In the genomic region with DNA sequence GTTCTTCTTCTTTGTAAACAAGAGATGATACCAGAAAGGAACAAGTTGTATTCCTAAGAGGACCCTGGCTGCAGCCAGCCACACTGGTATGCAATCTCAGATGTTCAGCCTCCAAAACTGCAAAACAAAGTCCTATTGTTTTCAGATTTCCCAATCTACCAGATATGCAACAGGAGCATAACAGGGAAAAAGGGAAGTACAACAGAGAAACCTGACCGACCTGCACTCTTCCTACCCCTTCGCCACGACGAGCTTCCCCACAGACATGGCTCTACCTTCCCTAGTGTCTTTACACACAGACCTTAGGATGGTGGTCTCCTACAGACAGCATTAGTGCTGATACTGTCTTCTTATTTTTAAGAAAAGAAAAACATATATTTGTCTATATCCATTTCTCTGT, we compare ENCODE assay signal across 18 mouse cellular contexts.
DNase-seq lines count a peak whose midpoint lies in the region; ATAC-seq and TF ChIP-seq lines count a peak whose summit lies in the region.
"Had no signal": no experiment of that assay in that cellular context is flagged by ENCODE, and none has a peak within 500 bp of the region (broad histone marks: within the 10 kb centered on the region; RNA-seq: fewer than 3 reads in every experiment).

No protein-coding gene starts in this region.

- H3K4me2 ChIP-seq in kidney, embryonic 14.5 days (replicated peaks; ENCODE audit: low read depth, low read length) = no peak overlapping the region
- no peak overlapping the region for H3K4me2 ChIP-seq in stomach, embryonic 15.5 days
- H3K4me2 ChIP-seq in stomach, postnatal 0 days (replicated peaks; ENCODE audit: low read depth) = no peak overlapping the region
- H3K4me2 ChIP-seq in intestine, embryonic 16.5 days (ENCODE audit: low read depth, low read length) = no peak overlapping the region
- H3K4me2 ChIP-seq: embryonic facial prominence, embryonic 15.5 days; midbrain, embryonic 12.5 days had no signal

- no peaks in the 10 kb centered on the region for H3K9me3 ChIP-seq in kidney, embryonic 14.5 days (ENCODE audit: control insufficient read depth, low read length)
- H3K9me3 ChIP-seq in stomach, embryonic 15.5 days = no peaks in the 10 kb centered on the region
- no peaks in the 10 kb centered on the region for H3K9me3 ChIP-seq in stomach, postnatal 0 days (ENCODE audit: control insufficient read depth, low read length)
- H3K9me3 ChIP-seq in intestine, embryonic 16.5 days (ENCODE audit: control insufficient read depth, low read length) = no peaks in the 10 kb centered on the region
- H3K9me3 ChIP-seq: embryonic facial prominence, embryonic 15.5 days; midbrain, embryonic 12.5 days had no signal

- H3K4me1 ChIP-seq in kidney, embryonic 14.5 days (ENCODE audit: control insufficient read depth, insufficient read depth, low read length) = peaks cover 58% of the 10 kb centered on the region
- peaks cover 15% of the 10 kb centered on the region for H3K4me1 ChIP-seq in stomach, embryonic 15.5 days
- no peaks in the 10 kb centered on the region for H3K4me1 ChIP-seq in stomach, postnatal 0 days (replicated peaks; ENCODE audit: control insufficient read depth, insufficient read depth)
- H3K4me1 ChIP-seq in intestine, embryonic 16.5 days (ENCODE audit: control insufficient read depth, insufficient read depth, low read length) = peaks cover 24% of the 10 kb centered on the region

- no peak for ATAC-seq in kidney, embryonic 14.5 days (ENCODE audit: low FRiP score, low TSS enrichment)
- ATAC-seq in stomach, embryonic 15.5 days (ENCODE audit: insufficient read depth, low FRiP score, low read depth) = no peak
- ATAC-seq in stomach, postnatal 0 days (ENCODE audit: low FRiP score, low TSS enrichment) = no peak
- ATAC-seq in intestine, embryonic 16.5 days = 0 out of 2 replicates have a peak, but pooled peaks have one; percentile 26
- ATAC-seq: forebrain, embryonic 16.5 days; hindbrain, embryonic 16.5 days had no signal

- H3K9ac ChIP-seq in kidney, embryonic 14.5 days (ENCODE audit: low read depth, low read length) = no peak overlapping the region
- no peak overlapping the region for H3K9ac ChIP-seq in stomach, embryonic 15.5 days
- no peak overlapping the region for H3K9ac ChIP-seq in stomach, postnatal 0 days (ENCODE audit: low read length)
- H3K9ac ChIP-seq in intestine, embryonic 16.5 days (ENCODE audit: low read depth, low read length) = no peak overlapping the region
- H3K9ac ChIP-seq: embryonic facial prominence, embryonic 15.5 days; liver, postnatal 0 days; midbrain, embryonic 12.5 days had no signal

- WGBS in kidney, embryonic 14.5 days = 79% methylated on average over 4 of the region's 4 CpGs
- 57% methylated on average over 4 of the region's 4 CpGs for WGBS in stomach, embryonic 15.5 days
- 61% methylated on average over 4 of the region's 4 CpGs for WGBS in stomach, postnatal 0 days
- WGBS in intestine, embryonic 16.5 days = 63% methylated on average over 4 of the region's 4 CpGs

- no peak overlapping the region for H3K4me3 ChIP-seq in kidney, embryonic 14.5 days (ENCODE audit: low read length)
- H3K4me3 ChIP-seq in stomach, embryonic 15.5 days (replicated peaks) = no peak overlapping the region
- H3K4me3 ChIP-seq in stomach, postnatal 0 days (ENCODE audit: low read depth, low read length) = no peak overlapping the region
- H3K4me3 ChIP-seq in intestine, embryonic 16.5 days (ENCODE audit: low read length) = no peak overlapping the region
- H3K4me3 ChIP-seq: embryonic facial prominence, embryonic 15.5 days; midbrain, embryonic 12.5 days had no signal

- no peak for TF ChIP-seq EP300 in stomach, postnatal 0 days (optimal IDR thresholded peaks at IDR 0.05)

- H3K27me3 ChIP-seq in kidney, embryonic 14.5 days (ENCODE audit: control insufficient read depth, insufficient read depth, low read length) = no peaks in the 10 kb centered on the region
- H3K27me3 ChIP-seq in stomach, embryonic 15.5 days (replicated peaks) = no peaks in the 10 kb centered on the region
- H3K27me3 ChIP-seq in stomach, postnatal 0 days (ENCODE audit: control insufficient read depth, insufficient read depth, low read length) = no peaks in the 10 kb centered on the region
- H3K27me3 ChIP-seq in intestine, embryonic 16.5 days (replicated peaks; ENCODE audit: control insufficient read depth, insufficient read depth, low read length) = no peaks in the 10 kb centered on the region
- H3K27me3 ChIP-seq: embryonic facial prominence, embryonic 15.5 days; midbrain, embryonic 12.5 days had no signal

- peak overlapping the region; percentile 94 for H3K27ac ChIP-seq in kidney, embryonic 14.5 days (ENCODE audit: low read depth, low read length)
- peak overlapping the region; percentile 60; the same call in 1 of the 2 replicates for H3K27ac ChIP-seq in stomach, embryonic 15.5 days
- no peak overlapping the region for H3K27ac ChIP-seq in stomach, postnatal 0 days (replicated peaks)
- H3K27ac ChIP-seq in intestine, embryonic 16.5 days (ENCODE audit: low read length) = peak overlapping the region; percentile 6
- H3K27ac ChIP-seq: embryonic facial prominence, embryonic 15.5 days had no signal

- H3K36me3 ChIP-seq in kidney, embryonic 14.5 days (ENCODE audit: control insufficient read depth, insufficient read depth, low read length) = no peaks in the 10 kb centered on the region
- H3K36me3 ChIP-seq in stomach, embryonic 15.5 days = no peaks in the 10 kb centered on the region
- H3K36me3 ChIP-seq in stomach, postnatal 0 days (ENCODE audit: control insufficient read depth, insufficient read depth, low read length) = no peaks in the 10 kb centered on the region
- H3K36me3 ChIP-seq in intestine, embryonic 16.5 days (ENCODE audit: control insufficient read depth, insufficient read depth, low read length) = no peaks in the 10 kb centered on the region
- H3K36me3 ChIP-seq: embryonic facial prominence, embryonic 15.5 days; midbrain, embryonic 12.5 days had no signal

- TF ChIP-seq CTCF in stomach, postnatal 0 days (IDR thresholded peaks at IDR 0.05; ENCODE audit: low read depth) = no peak

- DNase-seq in kidney, adult 8-10 months = no peak
- no peak for DNase-seq in stomach, postnatal 0 days (ENCODE audit: low spot score)
- DNase-seq in frontal cortex, postnatal 36 days (ENCODE audit: low spot score in 2 of 2) = no peak
- no peak for DNase-seq in right cerebral cortex, postnatal 10 days (ENCODE audit: low spot score in 2 of 2)
- DNase-seq: adrenal gland, postnatal 25 days; B cell, adult 2 months; cerebellum, adult 11 months; cerebellum, postnatal 10 days; liver; liver, postnatal 0 days; thymus, adult 18-20 months had no signal
